Mouse (Mus musculus) kidney, adult 2 months (tissue): ENCODE results near the gene Grik5.

ENCODE experiments used
- CTCF ChIP-seq: fragments of 200-500 bp; conservative IDR thresholded peaks from 2 replicates; pipeline ENCODE4 v1.5.1; 2011; ENCODE audit warnings: low read depth, mild to moderate bottlenecking, control low read depth, low read length, moderate library complexity, mixed read lengths; ENCODE audit not compliant: insufficient read depth, insufficient read length
- POLR2A ChIP-seq: fragments of 200-500 bp; IDR thresholded peaks from one replicate; pipeline ENCODE4 v1.6.1; 2011; ENCODE audit warnings: low read depth, low read length, control low read depth

DNA sequence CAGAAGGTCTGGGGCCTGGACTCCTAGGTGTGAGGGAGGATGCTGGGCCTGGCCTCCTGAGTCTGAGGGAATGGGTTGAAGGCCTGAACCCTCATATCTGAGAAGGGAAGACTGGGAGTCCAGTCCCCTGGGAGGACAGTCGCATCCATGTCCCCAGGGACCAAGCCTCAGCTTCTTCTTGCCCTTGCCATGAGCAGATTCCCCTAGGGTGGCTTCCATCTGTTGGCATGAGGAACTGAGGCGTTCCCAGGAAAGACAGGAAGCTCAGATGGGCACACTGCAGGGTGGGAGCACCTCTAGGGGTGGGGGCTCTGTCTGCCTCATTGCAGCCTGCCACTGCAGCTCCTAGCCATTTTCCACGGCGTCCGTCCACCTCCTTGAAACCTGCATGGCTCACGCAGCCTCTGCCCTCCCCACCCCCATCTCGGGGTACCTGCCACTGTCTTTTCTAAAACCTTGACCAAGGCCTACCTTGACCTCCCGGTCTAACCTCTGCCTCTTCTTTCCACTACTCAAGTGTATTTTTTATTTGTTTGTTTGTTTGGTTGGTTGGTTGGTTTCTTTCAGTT lies 68.2 kb downstream of the Grik5 start:
- TF ChIP-seq CTCF, result no peak
- TF ChIP-seq POLR2A, result no peak
